Mouse (Mus musculus) sigmoid colon, adult 10 weeks (tissue): Measurements from ENCODE around the gene Siah1b. TPM values are rescaled to one million over a fixed set of nuclear protein-coding genes. Genes with fewer than 3 reads are reported as not detected.

Experiments
- polyA plus RNA-seq: library from polyadenylated mRNA; stranded (reverse); fragments of 350-450 nt; fragmentation: Illumina TruSeq; extraction: RNeasy Lipid Tissue Mini Kit (QIAGEN cat#74804); gene quantifications from one replicate; pipeline ENCODE4 v1.2.3, GENCODE M21; 2014; ENCODE audit warnings: low read depth, low replicate concordance

The Siah1b gene
- polyA plus RNA-seq = 8.4 TPM

GRCm38 (mm10) chrX:164076040-164076775 is at the start of gene Siah1b:
Gene Siah1b, minus strand, starts transcription at chrX:164076493.

GRCm38 (mm10) chrX:164088582-164088981 is 12.3 kb upstream of the Siah1b start, which contains the start of gene Cltrn:
Gene Cltrn, plus strand, starts transcription at chrX:164088830.

GRCm38 (mm10) chrX:164027607-164028289 is 48.5 kb downstream of the Siah1b start, which contains the start of gene Car5b:
Gene Car5b, minus strand, starts transcription at chrX:164027997.

Other genes with a start within 250 kb of the Siah1b start
- gene Ap1s2, start 167.5 kb downstream of the Siah1b start, polyA plus RNA-seq = 67.1 TPM
- 88.2 TPM for gene Zrsr2, start 117.8 kb downstream of the Siah1b start, polyA plus RNA-seq
- 3.3 TPM for gene Car5b, start 48.5 kb downstream of the Siah1b start, polyA plus RNA-seq
- not detected for gene Cltrn, start 12.3 kb upstream of the Siah1b start, polyA plus RNA-seq
- 18.1 TPM for gene Ace2, start 62.8 kb upstream of the Siah1b start, polyA plus RNA-seq
- gene Bmx, start 181.7 kb upstream of the Siah1b start, polyA plus RNA-seq = 4.4 TPM
- gene Pir, start 192.9 kb upstream of the Siah1b start, polyA plus RNA-seq = 9.7 TPM